Mouse (Mus musculus) embryonic facial prominence, embryonic 12.5 days (tissue): Measurements from ENCODE around the gene Axin1. TPM values are rescaled to one million over a fixed set of nuclear protein-coding genes. Genes with fewer than 3 reads are reported as not detected.
"Not testable (repeated sequence)": the region's sequence is repeated elsewhere in the genome, so short reads cannot be mapped to it uniquely, and the experiment has no call there.

Experiments
- ATAC-seq: fragments of 200-750 bp; cut with Nextera tagmentation; 2 replicates; pipeline ENCODE4 v1.8.0; 2017; ENCODE audit not compliant: insufficient number of reproducible peaks, insufficient read depth, low FRiP score, low TSS enrichment
- H3K27ac ChIP-seq: fragments of 300-500 bp; sonication (generic); 2 replicates; pipeline ENCODE4 v1.5.1; 2016; ENCODE audit warnings: mild to moderate bottlenecking
- H3K27me3 ChIP-seq: fragments of 300-500 bp; sonication (generic); 2 replicates; pipeline ENCODE4 v1.6.1; 2016; ENCODE audit warnings: mild to moderate bottlenecking, moderate library complexity
- H3K36me3 ChIP-seq: fragments of 300-500 bp; sonication (generic); 2 replicates; pipeline ENCODE4 v1.6.1; 2016; ENCODE audit warnings: mild to moderate bottlenecking
- H3K4me1 ChIP-seq: fragments of 300-500 bp; sonication (generic); 2 replicates; pipeline ENCODE4 v1.6.1; 2016
- H3K4me2 ChIP-seq: fragments of 300-500 bp; sonication (generic); replicated peaks from 2 replicates; pipeline ENCODE4 v1.6.1; 2016; ENCODE audit warnings: mild to moderate bottlenecking, moderate library complexity
- H3K4me3 ChIP-seq: fragments of 300-500 bp; sonication (generic); 2 replicates; pipeline ENCODE4 v1.5.1; 2016; ENCODE audit warnings: mild to moderate bottlenecking
- H3K9ac ChIP-seq: fragments of 300-500 bp; sonication (generic); 2 replicates; pipeline ENCODE4 v1.6.1; 2016; ENCODE audit warnings: mild to moderate bottlenecking, moderate library complexity
- H3K9me3 ChIP-seq: fragments of 300-500 bp; sonication (generic); 2 replicates; pipeline ENCODE4 v1.6.1; 2016; ENCODE audit warnings: mild to moderate bottlenecking, moderate library complexity
- WGBS: fragments of 180-500 bp; shearing (Covaris S2); methylation state at CpG from one replicate; pipeline ENCODE4 v1.1.7; 2016; 5-methylcytosine and 5-hydroxymethylcytosine counted together
- polyA plus RNA-seq: library from polyadenylated mRNA; unstranded; fragments of >200 nt; fragmentation: Nextera tagmentation; extraction: Ambion mirVana; gene quantifications from 2 replicates; pipeline ENCODE4 v1.2.1, GENCODE M21; 2016

Gene Axin1
- polyA plus RNA-seq, 1 experiment from 2014 or later, result 15.3 TPM

- Histone ChIP-seq H3K9me3 (no peaks in the 10 kb centered on the region), H3K9ac (no peak overlapping the region), H3K36me3 (peaks cover 68% of the 10 kb centered on the region), H3K4me1 (no peaks in the 10 kb centered on the region), H3K4me3 (no peak overlapping the region), H3K27me3 (no peaks in the 10 kb centered on the region), H3K4me2 (no peak overlapping the region), H3K27ac (no peak overlapping the region)
- no peak for ATAC-seq
- 85% methylated on average over 2 of the region's 2 CpGs for WGBS
Observed at GRCm38 (mm10) chr17:26151886-26152630, 13.6 kb downstream of the Axin1 start.

GRCm38 (mm10) chr17:26162736-26163135, 24.2 kb downstream of the Axin1 start:
- no peak overlapping the region for H3K4me3 ChIP-seq
- no peak overlapping the region for H3K27ac ChIP-seq
- no peaks in the 10 kb centered on the region for H3K27me3 ChIP-seq
- H3K4me2 ChIP-seq, result no peak overlapping the region
- no peak overlapping the region for H3K9ac ChIP-seq
- H3K4me1 ChIP-seq, result peaks cover 11% of the 10 kb centered on the region
- ATAC-seq, result no peak
- WGBS, result 97% methylated on average over 1 of the region's 1 CpGs
- no peaks in the 10 kb centered on the region; the same call in 1 of the 2 replicates for H3K36me3 ChIP-seq
- no peaks in the 10 kb centered on the region for H3K9me3 ChIP-seq

GRCm38 (mm10) chr17:26168039-26168438, 29.6 kb downstream of the Axin1 start:
- WGBS, result 93% methylated on average over 2 of the region's 2 CpGs
- ATAC-seq, result no peak

GRCm38 (mm10) chr17:26175248-26175647, 36.8 kb downstream of the Axin1 start:
- not testable (repeated sequence) for H3K4me3 ChIP-seq, H3K4me1 ChIP-seq, ATAC-seq, H3K27ac ChIP-seq, H3K4me2 ChIP-seq, H3K9me3 ChIP-seq, H3K27me3 ChIP-seq, H3K9ac ChIP-seq
- WGBS, result 90% methylated on average over 2 of the region's 2 CpGs
- peaks cover 35% of the 10 kb centered on the region for H3K36me3 ChIP-seq

More at GRCm38 (mm10) chr17:26168039-26168438, 29.6 kb downstream of the Axin1 start:
- no peaks in the 10 kb centered on the region for H3K9me3 ChIP-seq
- peaks cover 11% of the 10 kb centered on the region for H3K4me1 ChIP-seq
- no peak overlapping the region for H3K4me2 ChIP-seq
- H3K9ac ChIP-seq, result no peak overlapping the region
- H3K27me3 ChIP-seq, result no peaks in the 10 kb centered on the region
- H3K36me3 ChIP-seq, result no peaks in the 10 kb centered on the region
- H3K4me3 ChIP-seq, result no peak overlapping the region
- H3K27ac ChIP-seq, result no peak overlapping the region

- H3K4me1 ChIP-seq, result no peaks in the 10 kb centered on the region
- no peak overlapping the region for H3K9ac ChIP-seq
- no peak for ATAC-seq
- no peak overlapping the region for H3K4me2 ChIP-seq
- no peaks in the 10 kb centered on the region for H3K27me3 ChIP-seq
- peaks cover 46% of the 10 kb centered on the region for H3K36me3 ChIP-seq
- no peaks in the 10 kb centered on the region for H3K9me3 ChIP-seq
- no peak overlapping the region for H3K27ac ChIP-seq
- H3K4me3 ChIP-seq, result no peak overlapping the region
Observed at GRCm38 (mm10) chr17:26178611-26179010, 40.1 kb downstream of the Axin1 start.

- Histone ChIP-seq H3K27ac (no peak overlapping the region), H3K4me2 (no peak overlapping the region), H3K4me1 (no peaks in the 10 kb centered on the region), H3K9ac (no peak overlapping the region), H3K36me3 (peaks cover 49% of the 10 kb centered on the region), H3K9me3 (no peaks in the 10 kb centered on the region), H3K4me3 (no peak overlapping the region), H3K27me3 (no peaks in the 10 kb centered on the region)
- no peak for ATAC-seq
- WGBS, result 95% methylated on average over 3 of the region's 3 CpGs
Observed at GRCm38 (mm10) chr17:26181179-26181578, 42.7 kb downstream of the Axin1 start.

- Histone ChIP-seq H3K36me3 (peaks cover 86% of the 10 kb centered on the region), H3K4me1 (no peaks in the 10 kb centered on the region)
- WGBS, result 96% methylated on average over 5 of the region's 5 CpGs
Observed at GRCm38 (mm10) chr17:26187592-26187991, 49.1 kb downstream of the Axin1 start.

GRCm38 (mm10) chr17:26188091-26188805, 49.8 kb downstream of the Axin1 start:
- Histone ChIP-seq H3K4me1 (no peaks in the 10 kb centered on the region), H3K27ac (no peak overlapping the region), H3K9ac (no peak overlapping the region), H3K9me3 (no peaks in the 10 kb centered on the region), H3K4me3 (no peak overlapping the region), H3K36me3 (peaks cover 86% of the 10 kb centered on the region), H3K4me2 (no peak overlapping the region), H3K27me3 (no peaks in the 10 kb centered on the region)
- no peak for ATAC-seq
- 96% methylated on average over 11 of the region's 11 CpGs for WGBS

More at GRCm38 (mm10) chr17:26187592-26187991, 49.1 kb downstream of the Axin1 start:
- no peak overlapping the region for H3K27ac ChIP-seq
- no peak overlapping the region for H3K9ac ChIP-seq
- ATAC-seq, result no peak
- no peaks in the 10 kb centered on the region for H3K9me3 ChIP-seq
- H3K27me3 ChIP-seq, result no peaks in the 10 kb centered on the region
- no peak overlapping the region for H3K4me3 ChIP-seq
- no peak overlapping the region for H3K4me2 ChIP-seq

- H3K36me3 ChIP-seq, result peaks cover 94% of the 10 kb centered on the region
- 90% methylated on average over 7 of the region's 7 CpGs for WGBS
Observed at GRCm38 (mm10) chr17:26191486-26191885, 53.0 kb downstream of the Axin1 start.

GRCm38 (mm10) chr17:26192481-26193190, 54.1 kb downstream of the Axin1 start:
- Histone ChIP-seq H3K36me3 (peaks cover 96% of the 10 kb centered on the region), H3K9ac (no peak overlapping the region), H3K4me2 (no peak overlapping the region), H3K27ac (no peak overlapping the region), H3K9me3 (no peaks in the 10 kb centered on the region), H3K4me1 (no peaks in the 10 kb centered on the region), H3K27me3 (no peaks in the 10 kb centered on the region), H3K4me3 (no peak overlapping the region)
- WGBS, result 96% methylated on average over 15 of the region's 15 CpGs
- no peak for ATAC-seq

More at GRCm38 (mm10) chr17:26191486-26191885, 53.0 kb downstream of the Axin1 start:
- not testable (repeated sequence) for H3K27me3 ChIP-seq, H3K9ac ChIP-seq, ATAC-seq, H3K9me3 ChIP-seq, H3K4me2 ChIP-seq, H3K4me3 ChIP-seq, H3K27ac ChIP-seq, H3K4me1 ChIP-seq

GRCm38 (mm10) chr17:26198892-26199291, 60.4 kb downstream of the Axin1 start, which contains the start of gene Pdia2:
Gene Pdia2, minus strand, starts transcription at chr17:26199087.
- ATAC-seq, result no peak
- 79% methylated on average over 4 of the region's 4 CpGs for WGBS
- H3K4me3 ChIP-seq, result no peak within 1 kb of the TSS
- H3K4me2 ChIP-seq, result no peak within 1 kb of the TSS
- peaks cover 20% of the 10 kb centered on the region for H3K4me1 ChIP-seq
- no peaks in the 10 kb centered on the region for H3K9me3 ChIP-seq
- H3K36me3 ChIP-seq, result peaks cover 47% of the 10 kb centered on the region
- H3K27ac ChIP-seq, result no peak within 1 kb of the TSS
- peaks cover 54% of the 10 kb centered on the region for H3K27me3 ChIP-seq
- H3K9ac ChIP-seq, result no peak within 1 kb of the TSS
